Mouse (Mus musculus) liver, adult (tissue): ENCODE results near the gene Laptm5.

ENCODE experiments used
- GATA4 ChIP-seq: IDR thresholded peaks from 2 replicates; pipeline ENCODE4 v1.6.1; 2014; ENCODE audit warnings: mild to moderate bottlenecking, low read length; ENCODE audit not compliant: insufficient replicate concordance

The Laptm5 gene

DNA sequence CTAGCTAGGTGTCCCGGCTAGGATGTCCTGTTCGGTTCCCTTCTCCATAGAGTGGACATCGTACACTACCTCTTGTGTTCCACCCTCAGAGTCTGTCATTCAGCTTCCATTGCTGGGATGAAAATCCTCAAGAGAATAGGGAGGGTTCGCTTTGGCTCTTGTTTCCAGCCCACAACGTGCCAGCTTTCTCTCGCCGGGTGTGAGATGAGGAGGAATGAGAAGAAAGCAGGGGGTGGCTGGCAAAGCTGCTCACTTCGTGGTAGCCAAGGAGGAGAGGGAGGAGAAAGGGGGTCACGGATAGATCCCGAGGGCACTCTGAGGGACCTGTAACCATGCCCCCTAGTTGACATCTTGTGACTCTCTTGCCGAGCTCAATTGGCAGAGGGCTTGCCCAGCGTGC lies 14.9 kb downstream of the Laptm5 start:
- no peak for TF ChIP-seq GATA4

DNA sequence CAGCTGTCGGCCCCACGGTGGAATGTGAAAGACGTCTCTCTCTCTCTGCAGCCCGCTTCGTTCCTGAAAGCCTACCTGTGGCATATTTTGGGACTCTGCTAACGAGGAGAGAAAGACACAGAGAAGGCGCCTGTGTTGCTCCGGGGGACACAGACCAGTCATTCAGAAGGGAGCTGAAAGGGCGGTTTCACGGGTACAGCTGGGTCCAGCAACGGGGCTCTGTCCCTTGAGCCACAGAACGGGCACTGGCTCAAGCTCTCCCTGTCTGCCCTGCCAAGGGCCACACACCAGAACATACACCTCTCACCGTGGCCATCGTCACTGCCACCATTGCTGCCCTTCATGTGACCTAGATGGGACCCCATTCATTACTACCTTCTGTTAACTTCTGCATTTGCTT lies 29.7 kb downstream of the Laptm5 start:
- TF ChIP-seq GATA4: no peak

DNA sequence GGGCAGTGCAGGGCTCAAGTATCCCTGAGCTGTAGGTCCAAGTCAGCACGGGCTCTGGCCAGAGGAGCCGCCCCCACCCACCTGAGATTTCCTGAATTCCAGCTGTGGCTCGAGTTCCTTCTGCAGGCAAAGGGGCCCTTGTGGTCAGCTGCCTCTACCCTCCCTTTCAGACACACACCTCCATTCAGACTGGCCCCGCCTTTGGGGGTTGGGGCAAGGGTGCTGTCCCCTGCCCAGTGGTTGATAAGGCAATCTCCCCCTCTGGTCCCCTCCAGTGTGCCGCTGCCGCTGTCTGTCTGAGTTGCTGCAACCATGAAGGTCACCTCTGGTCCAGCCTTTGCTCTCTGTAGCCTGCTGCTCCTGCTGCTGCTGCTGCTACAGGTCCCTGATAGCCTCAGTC lies 31.2 kb downstream of the Laptm5 start, which contains the start of gene Matn1:
Matn1 (plus strand) TSS at position 274 of the 400 bp plus-strand sequence.
- no peak for TF ChIP-seq GATA4

DNA sequence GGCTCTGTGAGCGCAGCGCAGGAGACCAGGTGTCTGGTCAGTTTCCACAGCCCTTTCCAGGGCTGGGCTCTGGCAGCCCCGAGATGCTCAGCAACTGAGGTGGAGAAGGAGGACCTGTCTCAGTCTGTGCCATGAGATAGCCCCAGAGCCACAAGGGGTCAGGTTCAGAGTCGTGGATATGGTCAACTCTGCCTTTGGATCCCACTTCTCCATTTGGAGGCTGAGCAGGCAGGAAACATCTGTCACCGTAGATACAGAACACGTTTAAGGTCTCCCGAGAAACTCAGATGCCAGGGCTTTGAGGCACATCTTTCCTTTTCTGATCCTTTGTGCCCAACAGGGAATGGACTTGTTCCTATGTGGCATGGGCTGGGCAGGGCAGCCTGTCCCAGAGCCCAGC lies 31.9 kb downstream of the Laptm5 start:
- TF ChIP-seq GATA4: no peak

DNA sequence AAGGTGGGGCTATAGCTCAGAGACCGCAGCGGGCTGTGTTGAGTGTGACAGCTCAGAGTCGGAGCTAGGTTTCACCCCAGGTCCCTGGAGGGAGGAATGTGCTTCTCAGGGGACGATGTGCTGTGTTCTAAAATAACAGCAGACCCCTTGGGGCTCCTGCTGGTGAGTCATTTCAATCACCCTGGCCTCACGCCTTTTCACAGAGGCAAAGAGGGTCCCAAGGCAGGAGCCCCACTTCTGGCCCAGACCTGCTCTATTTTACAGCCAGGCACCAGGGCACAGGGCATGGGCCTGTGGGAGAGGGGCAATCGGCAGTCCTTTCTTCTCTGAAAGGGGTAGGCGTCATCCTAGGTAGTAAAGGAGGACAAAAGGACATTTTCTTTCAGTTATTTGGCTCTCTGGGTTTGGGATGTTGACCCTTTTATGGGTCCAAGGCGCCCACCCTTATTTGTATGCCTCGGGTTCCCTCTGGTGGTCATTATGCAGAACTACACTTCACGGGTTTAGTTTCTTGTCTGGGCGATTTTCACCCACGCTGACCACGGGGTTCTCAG lies 34.2 kb downstream of the Laptm5 start:
- TF ChIP-seq GATA4: no peak

DNA sequence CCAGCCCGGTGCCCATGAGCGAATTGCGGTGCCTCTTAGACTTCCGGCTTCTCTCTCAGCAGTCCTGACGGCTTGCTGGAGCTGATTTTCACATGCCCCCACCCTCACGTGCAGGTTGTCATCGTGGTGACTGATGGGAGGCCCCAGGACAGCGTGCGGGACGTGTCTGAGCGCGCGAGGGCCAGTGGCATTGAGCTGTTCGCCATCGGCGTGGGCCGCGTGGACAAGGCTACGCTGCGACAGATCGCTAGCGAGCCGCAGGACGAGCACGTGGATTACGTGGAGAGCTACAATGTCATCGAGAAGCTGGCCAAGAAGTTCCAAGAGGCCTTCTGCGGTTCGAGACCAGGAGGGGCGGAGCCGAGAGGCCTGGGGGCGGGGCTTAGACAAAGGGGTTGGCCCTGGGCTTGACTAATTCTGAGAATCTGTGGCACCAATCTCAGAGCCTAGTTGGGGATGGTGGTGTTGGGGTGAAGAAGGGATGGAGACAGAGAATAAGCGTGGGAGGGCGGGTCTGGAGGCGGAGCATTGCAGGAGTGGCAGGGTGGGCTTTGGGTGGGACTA lies 37.0 kb downstream of the Laptm5 start:
- TF ChIP-seq GATA4: no peak

DNA sequence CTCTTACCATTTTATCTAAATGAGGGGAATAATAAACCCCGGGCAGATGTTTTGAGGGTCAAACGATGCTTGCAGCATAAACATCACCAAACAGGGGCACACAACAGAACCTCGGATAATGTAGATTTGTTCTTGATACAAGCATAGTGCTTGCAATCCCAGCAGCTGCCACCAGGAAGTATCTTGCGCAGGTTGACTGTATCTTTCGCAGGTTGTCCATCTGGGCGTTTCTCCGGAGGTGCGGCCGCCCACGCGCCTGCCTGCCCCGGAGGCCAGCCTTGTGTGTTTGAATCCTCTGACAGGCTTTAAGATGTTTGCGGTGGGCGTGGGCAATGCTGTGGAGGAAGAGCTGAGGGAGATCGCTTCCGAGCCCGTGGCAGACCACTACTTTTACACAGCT lies 39.6 kb downstream of the Laptm5 start:
- TF ChIP-seq GATA4: no peak

DNA sequence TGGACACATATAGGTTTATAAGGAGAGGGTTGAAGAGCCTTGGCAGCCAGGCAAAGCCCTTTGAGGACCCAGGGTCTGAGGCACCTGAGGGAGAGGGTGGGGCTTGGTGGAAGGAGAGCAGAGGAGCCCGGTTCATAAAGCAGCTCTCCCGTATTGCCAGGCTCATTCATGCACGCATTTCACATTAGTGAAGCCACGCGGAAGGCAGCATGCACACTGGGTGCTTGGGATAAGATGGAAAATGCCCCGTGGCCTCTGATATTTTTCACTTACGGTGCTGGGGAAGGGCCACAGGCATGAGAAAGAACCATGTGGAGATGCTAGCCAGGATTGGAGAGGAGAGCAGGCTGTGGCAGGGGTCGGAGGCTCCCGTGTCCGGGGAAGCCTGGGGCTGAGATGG lies 44.2 kb downstream of the Laptm5 start:
- no peak for TF ChIP-seq GATA4

DNA sequence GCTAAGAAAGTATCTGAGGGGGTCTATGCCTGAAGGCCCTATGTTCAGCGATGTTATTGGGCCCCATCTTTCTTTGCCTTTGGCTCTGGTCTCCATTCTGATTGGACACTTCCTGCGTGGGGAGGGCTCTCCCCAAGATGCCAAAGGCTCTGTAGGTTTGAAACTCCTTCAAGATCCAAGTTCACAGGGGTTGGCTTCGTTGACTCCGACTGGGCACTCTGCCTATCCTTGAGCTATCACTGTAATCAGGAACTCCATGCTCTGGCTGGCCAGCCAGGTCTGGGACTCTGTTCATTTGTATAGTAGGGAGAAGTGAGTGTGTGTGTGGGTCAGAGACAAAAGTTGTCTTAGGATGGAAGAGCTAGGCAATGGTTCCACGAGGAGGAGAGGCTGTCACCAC lies 45.9 kb downstream of the Laptm5 start:
- no peak for TF ChIP-seq GATA4

DNA sequence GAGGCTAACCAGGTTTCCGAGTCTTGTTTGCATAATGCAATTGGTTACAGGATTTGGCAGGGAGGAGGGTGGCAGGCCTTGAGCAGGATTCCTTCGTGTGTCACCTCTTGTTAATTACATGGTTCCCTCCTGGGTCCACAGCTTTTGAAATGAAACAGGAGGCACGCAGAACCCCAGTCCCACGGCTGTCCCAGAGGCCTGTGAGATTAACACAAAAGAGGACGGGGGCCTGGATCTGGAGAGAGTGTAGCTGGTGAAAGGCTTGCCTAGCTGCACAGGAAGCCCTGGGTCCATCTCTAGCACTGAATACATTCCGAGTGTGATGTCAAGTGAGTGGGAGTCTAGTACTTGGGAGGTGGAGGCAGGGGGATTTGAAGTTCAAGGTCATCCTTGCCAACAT lies 46.8 kb downstream of the Laptm5 start:
- no peak for TF ChIP-seq GATA4

DNA sequence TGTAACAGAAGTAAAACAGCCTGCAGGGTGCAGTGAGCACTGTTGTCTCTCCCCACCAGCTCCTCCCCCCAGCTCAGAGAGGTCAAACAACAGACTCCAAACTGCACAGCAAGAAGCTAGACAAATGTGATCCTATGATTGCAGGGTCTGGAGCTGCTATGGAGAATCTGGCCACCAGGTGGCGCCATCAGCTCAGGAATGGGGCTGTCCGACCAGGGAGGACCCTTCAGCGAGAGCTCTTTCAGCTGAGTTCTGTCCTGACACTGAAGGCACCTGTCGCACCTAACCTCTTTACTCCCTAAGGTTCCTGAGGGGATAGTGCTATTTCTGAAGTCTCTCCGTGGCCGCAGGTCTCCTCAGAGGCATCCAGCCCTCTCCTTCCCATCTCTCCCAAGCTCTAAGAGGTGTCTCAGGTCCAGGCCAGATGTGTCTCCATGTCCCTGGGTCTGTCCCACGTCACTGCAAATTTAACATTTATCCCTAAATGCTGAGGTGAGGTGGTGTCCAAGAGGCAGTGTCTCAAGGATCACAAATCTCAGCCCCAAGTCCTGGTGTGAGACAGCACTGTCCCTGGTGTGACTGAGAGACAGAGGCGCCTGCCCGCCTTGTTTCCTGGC lies 47.3 kb downstream of the Laptm5 start:
- TF ChIP-seq GATA4: no peak

DNA sequence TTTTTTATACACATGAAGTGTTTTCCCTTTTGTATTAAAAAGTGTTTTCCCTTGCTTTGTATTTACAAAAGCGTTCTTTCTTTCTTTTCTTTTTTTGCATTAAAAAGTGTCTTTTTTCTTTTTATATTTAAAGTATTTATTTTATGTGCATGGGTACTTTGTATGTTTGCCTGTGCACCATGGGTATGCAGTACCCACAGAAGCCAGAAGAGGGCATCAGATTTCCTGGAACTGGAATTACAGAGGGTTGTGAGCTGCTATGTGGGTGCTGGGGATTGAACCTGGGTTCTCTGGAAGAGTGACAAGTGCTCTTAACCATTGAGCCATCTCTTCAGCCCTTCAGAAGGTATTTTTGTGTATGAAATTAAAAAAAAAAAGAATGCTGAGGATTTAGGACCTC lies 58.4 kb downstream of the Laptm5 start:
- no peak for TF ChIP-seq GATA4

DNA sequence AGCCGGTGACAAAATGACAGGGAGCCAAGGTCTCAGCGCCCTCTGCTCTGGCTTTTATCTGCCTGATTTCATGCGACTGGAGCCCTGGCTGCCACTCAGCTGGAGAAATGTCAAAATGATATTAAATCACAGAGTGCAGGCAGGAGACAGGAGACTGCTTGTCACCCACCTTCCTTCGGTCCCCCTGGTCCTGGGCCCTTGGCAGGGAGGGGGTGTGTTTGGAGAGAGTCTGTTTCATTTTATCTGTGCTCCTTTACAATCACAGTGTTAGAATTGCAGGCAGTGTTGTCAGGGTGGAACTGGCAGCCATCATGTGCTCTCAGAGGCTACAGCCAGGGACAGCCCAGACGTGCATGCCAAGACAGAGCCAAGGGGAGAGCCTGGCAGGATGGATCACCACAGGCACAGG lies 59.5 kb downstream of the Laptm5 start:
- no peak for TF ChIP-seq GATA4

DNA sequence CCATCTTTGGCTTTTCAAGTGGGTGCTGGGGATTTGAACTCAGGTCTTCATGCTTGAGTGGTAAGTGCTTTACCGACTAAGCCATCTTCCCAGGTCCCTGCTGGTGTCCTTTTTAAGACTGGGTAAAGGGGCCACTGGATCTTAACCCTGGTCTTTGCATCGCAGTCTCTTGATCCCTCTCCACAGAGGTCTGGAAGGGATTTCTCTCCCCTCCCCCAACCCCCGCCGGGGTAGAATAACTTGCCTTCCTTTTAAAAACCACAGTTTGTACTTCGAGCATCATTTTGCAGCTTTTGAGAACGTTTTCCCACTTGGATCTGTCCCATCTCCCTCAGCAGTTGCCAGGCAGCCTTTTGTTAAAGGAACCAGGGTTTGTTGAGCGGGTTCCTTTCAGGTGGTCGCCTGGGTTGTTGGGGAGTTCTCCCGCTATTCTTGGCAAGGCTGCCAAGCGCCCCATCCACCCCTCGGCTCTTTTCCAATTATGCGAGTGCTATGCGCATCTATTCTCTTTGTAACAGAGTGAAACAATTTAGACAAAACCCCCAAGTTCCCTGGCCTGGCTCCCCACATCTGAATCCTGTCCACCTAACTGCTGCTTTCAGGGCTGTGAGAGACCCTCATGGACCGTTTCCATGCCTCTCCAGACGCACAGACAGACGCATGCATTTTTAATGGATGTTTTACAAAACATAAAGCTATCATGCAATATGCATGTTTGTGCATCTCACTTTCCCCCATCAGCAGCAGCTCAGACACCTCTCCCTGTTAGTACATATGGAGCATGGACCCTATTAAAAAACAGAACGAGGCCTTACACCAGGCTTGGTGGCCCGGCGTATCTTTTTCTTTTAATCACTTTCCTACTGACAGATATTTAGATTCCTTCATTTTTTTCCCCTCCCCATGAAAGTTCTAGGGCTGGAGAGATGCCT lies 60.7 kb downstream of the Laptm5 start:
- TF ChIP-seq GATA4: no peak

DNA sequence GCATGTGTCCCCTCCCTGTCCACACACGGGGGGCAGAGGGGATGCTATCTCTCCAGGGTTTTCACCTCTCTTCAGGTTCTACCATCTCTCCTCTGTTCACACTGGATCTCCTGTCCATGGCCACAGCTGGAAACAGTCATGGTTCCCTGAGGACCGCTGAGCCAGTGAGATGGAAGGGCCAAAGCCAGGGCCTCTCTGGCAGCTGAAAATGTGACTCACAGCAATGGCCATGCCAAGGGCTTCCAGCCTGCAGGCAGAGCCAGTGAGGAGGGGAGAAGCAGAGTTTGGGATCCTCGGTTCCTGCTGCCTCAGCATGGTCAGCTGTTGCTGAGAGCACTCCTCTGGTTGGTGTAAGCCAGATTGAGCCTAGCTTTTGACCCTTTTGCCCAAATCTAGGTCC lies 66.1 kb downstream of the Laptm5 start:
- no peak for TF ChIP-seq GATA4

DNA sequence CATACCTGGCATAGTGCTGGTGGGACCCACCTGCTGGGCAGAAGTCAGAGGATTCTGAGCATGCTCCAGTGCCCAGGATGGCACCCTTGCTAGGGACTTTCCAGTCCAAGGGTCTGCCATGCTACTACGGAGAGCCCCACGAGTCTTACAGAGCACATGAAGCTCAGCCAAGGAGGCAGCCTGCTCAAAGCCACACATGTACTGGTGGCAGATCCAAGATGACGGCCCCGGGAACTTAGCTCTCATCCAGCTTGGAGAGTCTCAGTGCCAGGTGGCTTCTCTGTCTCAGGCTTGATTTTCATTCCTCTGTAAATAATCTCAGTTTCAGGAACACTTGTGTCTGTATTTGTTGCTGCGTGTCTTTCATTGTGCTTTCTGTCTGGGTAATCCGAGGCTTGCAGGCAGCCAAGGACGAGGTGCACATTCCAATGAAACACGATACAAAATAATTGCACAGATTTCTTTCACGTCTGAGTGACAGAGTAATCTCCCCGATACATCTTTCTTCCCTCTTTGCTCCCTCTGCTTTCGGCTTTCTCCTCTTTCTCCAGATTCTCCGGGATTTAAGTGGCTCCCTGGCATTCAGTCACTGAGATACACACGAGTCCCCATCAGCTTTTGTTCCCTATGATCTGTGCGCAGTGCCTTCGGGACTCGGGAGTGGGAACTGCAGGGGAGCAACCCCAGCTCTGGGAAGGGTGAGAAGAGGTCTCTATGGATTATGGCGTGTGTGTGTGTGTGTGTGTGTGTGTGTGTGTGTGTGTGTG lies 71.7 kb downstream of the Laptm5 start:
- no peak for TF ChIP-seq GATA4
